Mouse (Mus musculus) adipocyte (in vitro differentiated cells): ENCODE results near the gene Ikzf1.

Source experiments
- DNase-seq: peaks from one replicate; pipeline ENCODE4 v3.0.0-alpha.2; 2016; ENCODE audit warnings: low spot score

Gene Ikzf1

GRCm38 (mm10) chr11:11684930-11685852 lies at the start of gene Ikzf1:
Gene Ikzf1, plus strand, starts transcription at chr11:11685003.
- DNase-seq, result no peak

DNA sequence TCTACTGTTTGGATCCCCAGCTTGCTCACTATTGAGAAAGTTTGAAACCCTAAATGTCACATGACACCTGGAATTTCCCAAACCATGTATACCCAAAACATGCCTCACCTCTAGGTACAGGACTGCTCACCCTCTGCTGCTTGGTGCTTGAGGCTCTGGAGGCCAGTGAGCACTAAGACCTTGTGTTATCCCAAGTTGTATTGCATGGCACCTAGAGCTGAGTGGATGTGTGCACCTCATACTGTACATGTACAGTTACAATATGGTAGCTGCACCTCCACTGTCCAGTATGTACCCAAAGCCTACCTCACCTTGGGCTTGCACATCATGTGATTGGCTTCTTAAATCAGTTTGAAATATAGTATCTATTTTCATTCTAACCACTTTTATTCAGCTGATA lies 40.5 kb upstream of the Ikzf1 start:
- no peak for DNase-seq

- DNase-seq, result no peak
These were observed 28.4 kb upstream of the Ikzf1 start for GRCm38 (mm10) chr11:11656388-11656787.

GRCm38 (mm10) chr11:11656995-11657530 lies 27.7 kb upstream of the Ikzf1 start:
- no peak for DNase-seq

DNA sequence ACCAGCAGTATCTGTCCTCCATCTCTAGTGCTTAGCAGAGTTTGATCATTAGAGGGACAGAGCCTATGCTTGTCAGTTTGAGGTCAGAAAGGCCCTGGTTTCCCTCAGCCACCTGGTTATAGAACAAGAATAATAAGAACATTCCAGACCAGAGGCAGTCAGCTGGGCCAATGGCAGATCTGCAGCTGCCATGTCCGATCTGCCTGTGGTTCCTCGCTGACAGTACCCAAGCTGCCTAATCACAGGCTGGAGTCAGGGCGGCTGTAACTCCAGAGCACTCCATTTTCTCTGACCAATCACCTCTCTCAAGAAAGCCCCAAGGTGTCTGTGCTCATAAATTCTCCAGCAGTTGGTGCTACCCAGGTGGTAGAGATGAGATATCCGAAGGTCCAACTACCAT lies 27.2 kb upstream of the Ikzf1 start:
- DNase-seq, result no peak

GRCm38 (mm10) chr11:11658834-11659233 lies 26.0 kb upstream of the Ikzf1 start:
- DNase-seq, result no peak

DNA sequence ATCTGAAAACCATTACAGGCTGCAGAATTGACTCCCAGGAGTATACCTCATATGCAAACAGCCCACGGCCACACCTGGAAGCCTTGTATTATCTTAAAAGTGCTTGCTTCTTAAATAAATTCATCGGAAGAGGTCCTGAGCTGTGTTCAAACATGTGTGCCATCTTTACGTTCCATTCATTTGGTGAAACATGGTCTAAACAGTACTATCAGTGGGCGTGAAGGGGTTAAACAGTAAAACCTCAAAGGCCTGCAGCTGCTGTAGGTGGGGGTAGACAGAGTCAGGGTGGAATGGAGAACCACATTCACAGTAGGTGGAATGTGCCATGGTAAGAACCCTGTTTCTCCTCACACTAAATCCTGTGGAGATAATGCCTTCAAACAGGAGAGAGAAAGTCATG lies 24.2 kb upstream of the Ikzf1 start:
- no peak for DNase-seq

DNA sequence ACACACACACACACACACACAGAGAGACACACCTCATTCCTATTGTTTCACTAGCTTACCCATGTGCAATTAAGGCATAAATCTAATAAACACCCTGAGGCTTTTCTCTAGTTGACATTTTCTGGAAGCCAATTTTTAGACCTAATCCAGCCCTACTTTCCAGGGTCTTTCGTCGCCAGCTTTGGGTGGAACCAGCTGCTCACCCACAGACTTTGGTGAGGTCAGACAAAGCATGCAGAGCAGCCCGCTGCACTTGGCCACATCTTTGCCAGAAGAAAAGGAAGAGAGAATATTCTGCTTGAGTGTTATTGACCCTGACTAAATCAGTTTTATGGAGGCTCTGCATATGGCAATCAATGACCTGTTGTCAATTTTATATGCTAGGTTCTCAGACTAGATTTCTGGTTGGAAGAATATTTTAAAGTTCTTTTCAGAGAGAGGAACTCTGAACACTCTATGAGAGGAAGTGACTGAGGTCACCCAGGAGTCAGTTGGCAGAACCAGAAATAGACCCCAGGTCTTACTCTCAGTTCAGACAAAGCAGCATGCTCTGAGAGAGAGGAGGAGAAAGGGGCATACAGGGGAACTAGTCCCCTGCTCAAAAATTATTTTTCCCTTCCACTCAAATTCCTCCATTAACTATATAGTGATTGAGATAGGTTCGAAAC lies 17.4 kb upstream of the Ikzf1 start:
- no peak for DNase-seq

GRCm38 (mm10) chr11:11667922-11668290 lies 16.9 kb upstream of the Ikzf1 start:
- no peak for DNase-seq

GRCm38 (mm10) chr11:11672974-11673373 lies 11.8 kb upstream of the Ikzf1 start:
- no peak for DNase-seq

GRCm38 (mm10) chr11:11675063-11675462 lies 9.7 kb upstream of the Ikzf1 start:
- DNase-seq, result no peak

DNA sequence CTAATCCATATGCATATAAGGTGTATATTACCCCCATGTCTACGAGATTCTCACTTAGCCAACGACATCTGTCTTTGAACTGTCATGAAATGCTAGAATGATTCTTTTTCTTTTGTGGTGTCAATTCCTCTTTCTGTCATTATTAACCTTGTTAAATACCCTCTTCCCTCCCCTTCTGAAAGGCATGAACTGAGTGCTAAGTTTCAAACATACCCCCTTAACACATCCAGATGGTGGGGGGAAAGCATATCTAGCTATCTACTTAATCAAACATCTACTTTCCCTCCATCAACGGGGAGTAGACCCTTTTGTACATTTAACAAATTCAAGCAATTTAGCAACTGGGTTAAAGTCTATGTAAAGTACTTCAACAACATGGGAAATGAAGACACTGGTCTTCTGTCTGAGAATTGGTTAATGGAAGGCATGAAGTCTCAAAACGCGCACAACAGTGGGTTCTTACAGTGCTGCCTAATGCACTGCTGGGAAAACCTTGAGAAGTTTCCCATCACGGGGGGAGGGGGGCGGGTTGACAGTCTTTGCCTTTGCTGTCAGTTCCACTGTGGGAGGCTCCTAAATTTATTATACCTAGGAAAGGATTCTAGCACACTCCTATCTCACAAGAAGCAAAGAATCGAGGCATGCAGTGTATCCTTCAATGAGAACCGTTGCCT lies 8.6 kb upstream of the Ikzf1 start:
- no peak for DNase-seq

- DNase-seq, result no peak
These were observed 7.6 kb upstream of the Ikzf1 start for GRCm38 (mm10) chr11:11677165-11677564.

GRCm38 (mm10) chr11:11678972-11679371 lies 5.8 kb upstream of the Ikzf1 start:
- DNase-seq, result no peak

GRCm38 (mm10) chr11:11684056-11684929 lies 510 bp upstream of the Ikzf1 start:
- peak; percentile 79 for DNase-seq

DNA sequence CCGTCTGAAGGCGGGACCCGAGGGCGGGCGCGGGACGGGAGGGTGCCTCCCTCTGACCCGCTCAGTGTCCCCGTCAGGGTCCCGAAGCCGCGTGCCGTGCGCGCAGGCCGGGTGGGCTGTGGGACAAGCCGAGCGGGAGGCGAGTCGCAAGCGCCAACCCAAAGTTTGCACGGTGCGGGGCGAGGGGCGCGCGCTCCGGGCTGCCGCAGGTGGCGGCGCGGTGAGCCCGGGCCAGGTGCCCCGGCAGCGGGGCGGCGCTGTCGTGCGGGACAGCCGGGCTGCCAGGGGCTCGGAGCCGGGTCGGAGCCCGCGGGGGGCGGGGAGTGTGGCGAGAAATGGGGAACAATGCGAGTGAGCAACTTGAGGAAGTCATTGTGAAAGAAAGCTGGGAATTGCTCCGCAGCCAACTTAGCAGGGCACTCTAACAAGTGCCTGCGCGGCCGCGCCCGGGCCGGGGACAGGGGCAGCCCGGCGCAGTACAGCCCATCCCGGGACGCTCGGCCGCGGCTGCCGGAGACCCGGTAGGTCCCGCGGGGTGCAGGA lies 1.1 kb downstream of the Ikzf1 start:
- DNase-seq, result no peak

DNA sequence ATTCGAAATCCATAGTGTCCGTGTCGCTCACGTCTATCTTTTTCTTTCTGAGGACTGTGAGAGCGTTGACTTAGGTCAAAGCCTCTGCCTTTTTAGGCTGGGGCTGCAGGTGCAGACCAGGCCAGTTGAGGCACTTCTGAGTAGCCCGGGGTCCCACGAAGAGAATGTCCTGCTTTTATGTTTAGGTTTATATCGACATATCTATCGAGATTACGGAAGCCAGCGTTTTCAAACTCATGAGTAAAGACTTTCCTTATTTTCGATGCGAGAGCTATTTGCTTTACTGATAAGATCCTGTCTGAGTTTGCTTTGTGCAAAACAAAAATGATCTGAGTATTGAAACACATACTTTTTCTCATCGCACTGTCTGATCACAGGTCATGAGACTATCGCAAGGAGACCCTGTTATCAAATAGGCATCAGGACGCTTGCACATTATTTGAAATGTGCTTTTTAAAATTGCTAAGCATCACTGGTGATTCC lies 1.8 kb downstream of the Ikzf1 start:
- DNase-seq, result no peak

- DNase-seq, result no peak
These were observed 2.9 kb downstream of the Ikzf1 start for GRCm38 (mm10) chr11:11687551-11688185.

DNA sequence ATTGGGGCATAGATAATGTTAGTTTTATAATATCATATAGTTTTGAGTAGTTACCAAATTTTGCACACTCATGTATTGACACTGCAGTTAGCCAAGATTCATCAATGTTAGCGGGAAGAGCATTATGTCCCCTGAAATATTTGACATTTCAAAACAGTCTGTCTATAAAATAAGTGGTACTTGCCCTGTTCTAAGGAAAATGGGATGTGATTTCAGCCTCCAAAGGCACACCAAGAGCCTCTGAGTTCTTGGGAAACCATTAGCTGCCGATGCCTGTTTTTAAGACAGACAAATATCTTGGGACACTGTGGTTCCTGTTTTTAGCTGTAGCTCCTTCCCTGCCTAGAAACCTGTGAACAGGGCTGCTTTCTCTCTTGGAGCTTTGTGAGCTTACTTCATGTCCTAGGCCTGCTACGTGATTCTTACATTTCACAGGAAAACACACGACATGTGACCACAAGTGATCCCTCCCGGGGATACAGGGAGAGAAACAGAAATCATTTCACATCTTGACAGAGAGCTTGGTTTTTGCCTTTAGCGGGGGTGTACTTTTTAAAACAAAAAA lies 4.0 kb downstream of the Ikzf1 start:
- DNase-seq, result no peak

DNA sequence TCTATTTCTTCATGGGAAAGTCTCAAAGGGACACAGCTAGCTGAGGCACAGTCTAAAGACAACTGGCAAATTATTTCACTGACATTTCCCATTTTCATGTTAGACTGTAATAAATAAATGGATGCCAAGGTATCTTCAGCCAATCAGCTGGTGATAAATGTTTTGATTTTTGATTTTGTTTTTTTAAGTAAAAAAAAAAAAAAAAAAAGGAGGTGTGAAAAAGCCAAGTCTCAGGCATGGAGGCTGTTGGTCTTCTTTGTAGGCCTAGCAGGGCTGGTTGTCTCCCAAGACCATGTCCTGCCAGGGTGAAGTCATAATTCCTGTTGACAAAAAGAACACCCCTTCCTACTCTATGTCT lies 4.9 kb downstream of the Ikzf1 start:
- no peak for DNase-seq
